Mouse (Mus musculus) granulocyte monocyte progenitor cell, adult 5-6 weeks (primary cell): ENCODE measurements around the gene Slc43a1. TPM values are rescaled to one million over a fixed set of nuclear protein-coding genes. Genes with fewer than 3 reads are reported as not detected.

Source experiments
- ATAC-seq: replicated peaks from 2 replicates; pipeline ENCODE4 v1.8.0; 2016; ENCODE audit warnings: mild to moderate bottlenecking, moderate TSS enrichment, inconsistent platforms; ENCODE audit not compliant: poor library complexity, severe bottlenecking
- total RNA-seq, 2 experiments: library from RNA; stranded (forward) in 1 of 2; stranded (reverse) in 1 of 2; fragments of 200-712, 200-1000 nt in 1 of 2; fragments of >200 nt in 1 of 2; fragmentation: Nextera tagmentation in 1 of 2; gene quantifications; 2 replicates each; pipeline ENCODE4 v1.2.3; 2014 to 2017

Gene Slc43a1
- total RNA-seq, 2 experiments from 2014 or later = 11.8 to 14.6 TPM

DNA sequence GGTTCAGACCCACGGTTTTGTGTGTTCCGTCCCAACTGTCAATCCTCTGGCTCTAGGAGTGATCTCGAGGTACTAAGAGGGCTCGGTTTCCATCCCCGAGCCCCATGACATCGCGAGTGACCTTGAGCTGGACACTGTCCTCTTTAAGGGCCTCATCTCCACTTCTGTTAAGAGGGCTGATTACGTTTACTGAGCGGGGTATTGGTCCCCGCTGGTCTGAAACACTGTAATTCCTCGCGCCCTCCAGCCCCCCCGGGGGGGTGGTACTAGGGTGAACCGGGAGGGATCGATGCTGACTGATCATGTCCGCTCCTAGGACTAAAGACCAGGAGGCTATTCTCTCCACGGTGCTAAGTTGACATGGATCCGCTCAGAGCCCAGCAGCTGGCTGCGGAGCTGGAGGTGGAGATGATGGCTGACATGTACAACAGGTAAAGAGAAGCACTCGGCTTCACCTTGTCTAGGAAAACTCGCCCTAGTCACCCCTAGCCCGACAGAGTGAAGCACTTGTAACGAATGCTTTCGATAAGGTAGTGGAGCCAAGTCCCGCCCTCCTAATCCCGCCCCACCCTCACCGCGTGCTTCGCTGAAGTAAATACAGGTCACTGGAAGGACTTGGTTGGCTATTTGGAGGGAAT is 11.2 kb upstream of the Slc43a1 start:
- peak; percentile 21; the same call in 1 of the 2 replicates for ATAC-seq

DNA sequence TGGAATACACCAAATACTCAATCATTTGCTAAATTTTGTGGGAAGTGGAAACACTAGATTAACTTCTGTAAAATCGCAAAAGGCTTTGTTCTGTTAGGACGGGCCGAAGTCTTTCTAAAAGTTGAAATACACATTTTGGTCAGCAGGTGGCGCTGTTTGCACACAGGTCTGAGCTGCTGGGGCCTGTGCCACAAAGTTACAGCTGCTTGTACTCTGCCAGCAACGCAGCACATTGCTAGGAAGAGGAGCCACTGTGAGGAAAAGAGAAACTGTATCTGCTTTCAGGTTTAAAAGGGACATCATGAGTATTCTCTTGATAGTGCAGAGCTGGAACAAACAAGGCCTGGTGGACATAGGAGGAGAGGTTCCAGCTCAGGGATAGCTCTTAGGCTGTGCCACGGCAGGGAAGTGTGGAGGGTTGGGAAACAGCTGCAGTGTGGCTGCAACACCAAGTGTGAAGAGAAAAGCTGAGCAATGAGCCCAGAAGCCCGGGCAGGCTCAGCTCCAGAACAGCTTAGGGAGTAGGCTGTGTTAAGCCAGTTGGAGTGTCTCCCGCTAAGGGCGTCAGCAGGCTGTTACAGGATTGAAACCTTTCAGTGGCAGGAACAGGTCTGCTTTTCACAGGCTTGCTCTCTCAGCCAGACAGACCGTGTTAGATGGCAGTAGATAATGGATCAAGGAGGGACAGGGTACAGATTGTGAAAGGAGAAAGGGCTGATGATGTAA is 6.8 kb upstream of the Slc43a1 start:
- ATAC-seq = peak; percentile 73

DNA sequence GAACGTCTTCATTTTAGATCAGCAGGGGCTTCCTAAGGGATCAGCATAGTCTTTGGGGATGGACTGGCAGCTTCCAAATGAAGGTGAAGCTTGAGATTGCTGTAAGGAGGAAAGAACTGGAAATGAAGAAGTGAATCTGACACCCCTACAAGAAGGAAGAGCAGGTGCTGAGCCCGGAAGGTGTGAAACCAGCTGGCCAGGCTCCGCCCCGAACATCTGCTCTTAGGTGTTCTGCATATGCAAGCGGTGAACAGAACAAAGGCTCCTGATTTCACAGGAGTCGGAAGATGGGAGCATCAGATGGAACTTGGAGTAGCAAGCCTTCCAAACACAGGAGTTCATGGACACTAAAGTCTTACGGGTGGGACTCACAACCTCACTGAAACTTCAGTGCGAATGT is 1.5 kb upstream of the Slc43a1 start:
- no peak for ATAC-seq

DNA sequence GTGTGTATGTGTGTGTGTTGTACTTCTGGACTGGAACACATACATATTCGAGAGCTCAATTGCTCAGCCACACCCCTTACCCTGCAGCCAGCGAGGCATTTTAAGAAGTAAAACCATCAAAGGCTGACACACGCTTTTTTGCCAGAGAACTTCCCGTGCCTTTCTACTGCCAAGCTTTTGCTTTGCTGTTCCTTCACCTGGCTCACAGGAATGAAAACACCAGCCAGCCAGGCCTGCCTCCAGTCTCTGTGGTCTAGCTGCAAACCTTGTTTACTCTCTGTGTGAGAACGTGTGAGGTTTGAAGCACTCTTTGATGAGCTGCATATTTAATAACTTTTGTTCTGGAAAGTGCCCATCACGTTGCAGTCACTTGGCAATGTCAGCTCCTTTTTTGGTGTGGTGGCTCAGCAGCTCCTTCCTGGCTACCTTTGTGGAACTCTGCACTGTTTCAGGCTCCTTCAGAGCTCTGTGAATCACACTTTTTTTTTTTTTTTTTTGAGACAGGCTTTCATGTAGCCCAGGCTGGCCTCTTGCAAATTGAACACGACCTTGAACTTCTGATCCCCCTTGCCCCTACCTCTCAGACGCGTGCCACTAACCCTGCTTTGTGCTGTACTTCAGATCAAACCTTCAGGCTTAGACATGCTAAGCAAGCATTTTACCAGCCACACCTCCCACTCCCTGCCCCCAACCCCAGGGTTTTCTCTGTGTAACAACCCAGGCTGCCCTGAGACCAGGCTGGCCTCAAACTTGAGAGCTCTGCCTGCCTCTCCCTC is 645 bp upstream of the Slc43a1 start:
- no peak for ATAC-seq

DNA sequence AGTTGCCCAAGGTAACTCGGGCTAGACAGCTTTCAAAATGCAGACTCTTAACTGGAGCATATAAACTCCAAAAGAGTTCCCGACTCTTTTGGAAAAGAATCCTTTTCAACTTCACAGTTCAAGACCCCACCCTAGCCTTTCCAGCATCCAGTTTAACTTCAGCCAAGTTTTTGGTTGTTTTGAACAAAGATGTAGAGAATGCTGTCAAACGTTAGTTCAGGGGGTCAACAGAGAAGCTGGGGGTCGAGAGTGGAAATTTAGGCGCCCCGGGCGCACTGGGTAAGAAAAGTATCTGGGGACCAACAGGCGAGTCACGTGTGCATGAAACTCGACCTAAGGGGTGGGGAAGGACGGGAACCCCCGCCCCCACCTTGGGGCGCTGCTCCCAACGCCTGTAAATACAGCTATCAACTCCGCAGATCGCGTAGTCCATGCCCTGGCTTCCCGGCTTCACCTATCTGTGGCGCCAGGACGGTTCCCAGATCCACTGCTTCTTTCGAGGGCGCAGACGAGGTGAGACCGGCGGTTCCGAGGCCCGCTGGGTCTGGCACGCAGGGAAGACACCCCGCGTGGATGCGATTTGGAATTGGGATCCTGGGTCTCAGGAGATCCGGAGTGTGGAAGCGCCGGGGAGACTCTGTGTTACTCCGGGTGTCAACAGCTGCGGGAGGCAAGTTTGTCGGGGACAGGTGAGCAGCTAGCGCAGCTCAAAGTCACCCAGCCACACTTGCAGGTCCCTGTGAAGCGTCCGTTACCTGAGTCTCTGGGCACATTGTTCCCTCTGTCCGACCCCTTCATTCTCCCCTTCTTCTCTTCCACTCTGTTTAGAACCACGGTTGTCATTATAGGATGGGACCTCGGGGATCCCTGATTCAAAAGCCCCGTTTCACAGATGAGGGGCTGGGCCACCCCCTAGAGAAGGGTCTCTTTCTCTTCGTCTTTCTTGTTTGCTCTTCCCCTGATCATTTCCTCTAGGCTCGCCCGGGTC is 637 bp downstream of the Slc43a1 start:
- ATAC-seq = no peak

DNA sequence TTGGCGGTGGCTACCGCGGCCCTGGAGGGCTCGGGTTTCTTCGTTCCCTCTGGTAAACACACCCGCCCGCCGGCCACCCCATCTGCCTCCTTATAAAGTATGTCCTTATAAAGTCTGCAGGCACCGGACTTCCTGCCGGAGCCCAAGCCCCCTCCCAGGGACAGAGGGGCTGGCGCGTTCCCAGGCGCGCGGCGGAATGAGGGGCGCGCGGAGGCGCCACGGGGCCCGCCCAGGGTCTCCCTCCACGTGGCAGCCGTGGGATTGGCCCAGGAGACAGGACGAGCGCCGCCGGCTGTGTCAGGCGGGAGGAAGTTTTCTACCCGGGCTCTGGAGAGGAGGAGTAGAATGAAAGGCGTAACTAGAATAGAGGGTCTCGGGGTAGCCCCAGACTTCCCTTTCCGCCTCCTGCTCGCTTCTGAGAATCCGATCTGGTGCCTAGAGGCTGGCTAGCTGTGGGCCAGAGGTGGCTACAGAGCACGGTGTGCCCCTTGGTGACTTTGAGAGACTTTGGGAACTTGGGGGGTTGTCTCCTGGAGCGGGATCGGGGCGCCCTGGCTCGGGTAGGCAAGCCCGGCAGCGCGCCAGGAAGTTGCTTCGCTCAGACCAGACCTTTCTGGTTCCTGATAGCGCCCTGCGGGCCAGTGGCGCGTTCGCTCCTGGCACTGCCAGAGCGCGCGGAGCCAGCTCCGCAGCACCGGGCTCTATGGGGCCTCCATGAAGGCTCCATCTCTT is 1.5 kb downstream of the Slc43a1 start:
- ATAC-seq = peak; percentile 83

DNA sequence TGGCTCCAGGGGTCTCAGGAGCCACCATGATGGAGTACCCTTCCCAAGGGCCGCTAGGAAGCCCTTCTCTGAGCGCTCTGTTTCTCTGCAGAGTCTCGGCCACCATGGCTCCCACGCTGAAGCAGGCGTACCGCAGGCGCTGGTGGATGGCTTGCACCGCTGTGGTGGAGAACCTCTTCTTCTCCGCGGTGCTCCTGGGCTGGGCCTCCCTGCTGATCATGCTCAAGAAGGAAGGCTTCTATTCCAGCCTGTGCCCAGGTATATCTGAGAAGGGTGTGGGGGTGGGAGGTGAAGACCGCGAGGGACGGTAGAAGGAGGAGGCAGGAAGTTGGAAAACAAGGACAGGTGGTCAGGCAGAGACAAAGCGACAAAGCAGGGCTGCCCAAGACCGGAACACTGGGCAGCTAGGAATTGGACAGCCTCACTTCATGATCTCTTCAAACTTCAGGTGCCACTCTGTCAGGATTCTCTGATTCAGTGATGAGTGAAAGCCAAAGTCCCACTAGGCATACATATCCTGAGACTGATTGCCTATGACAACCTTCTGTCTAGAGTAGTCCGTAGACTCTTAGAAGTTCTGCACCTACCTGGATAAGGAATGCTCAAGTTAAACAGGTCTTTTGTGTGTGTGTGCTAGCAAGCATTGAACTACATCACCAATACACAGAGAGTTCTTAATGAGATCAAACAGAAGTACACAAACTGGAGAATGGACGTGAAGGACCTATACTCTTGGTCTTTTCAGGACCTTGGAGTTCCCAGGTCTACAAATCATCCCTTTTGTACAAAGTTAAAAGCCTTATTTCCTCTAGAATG is 2.3 kb downstream of the Slc43a1 start:
- peak; percentile 26 for ATAC-seq

DNA sequence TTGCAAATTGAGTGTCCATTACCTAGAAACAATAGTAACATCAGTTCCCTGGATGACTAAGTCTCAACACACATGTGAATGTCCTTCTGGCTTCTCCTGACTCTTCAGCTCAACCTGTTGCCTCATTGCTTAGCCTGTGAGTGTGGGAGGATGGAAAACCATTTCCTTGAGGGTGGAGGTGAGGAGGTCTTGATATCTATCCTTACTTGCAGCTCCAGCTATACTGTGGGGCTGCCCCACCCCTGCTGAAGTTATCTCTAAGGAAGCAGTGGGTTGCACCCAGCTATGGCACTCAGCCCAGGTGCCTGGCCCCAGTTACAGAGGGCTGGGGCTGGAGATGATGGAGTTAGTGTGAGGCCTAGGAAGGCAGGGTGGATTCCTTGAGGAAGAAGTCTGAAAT is 3.3 kb downstream of the Slc43a1 start:
- no peak for ATAC-seq

DNA sequence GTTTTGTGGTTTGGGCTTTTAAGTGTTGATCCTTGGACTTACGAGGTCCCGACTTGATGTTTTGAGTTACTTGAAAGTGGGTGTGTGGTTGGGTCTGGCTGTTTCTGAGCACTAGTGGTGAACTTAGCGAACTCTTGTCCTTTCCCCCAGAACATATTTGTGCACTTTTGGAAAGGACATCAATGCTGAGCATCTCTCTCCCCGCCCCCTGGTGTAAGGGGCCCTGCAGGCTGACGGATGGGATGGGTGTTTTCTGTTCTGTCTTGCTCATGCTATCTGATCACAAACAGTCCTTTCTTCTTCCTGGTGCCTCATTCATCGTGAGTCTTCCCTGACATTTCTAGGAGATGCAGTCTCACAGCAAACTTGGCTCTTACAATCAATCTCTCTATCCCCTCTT is 5.0 kb downstream of the Slc43a1 start:
- ATAC-seq = no peak

DNA sequence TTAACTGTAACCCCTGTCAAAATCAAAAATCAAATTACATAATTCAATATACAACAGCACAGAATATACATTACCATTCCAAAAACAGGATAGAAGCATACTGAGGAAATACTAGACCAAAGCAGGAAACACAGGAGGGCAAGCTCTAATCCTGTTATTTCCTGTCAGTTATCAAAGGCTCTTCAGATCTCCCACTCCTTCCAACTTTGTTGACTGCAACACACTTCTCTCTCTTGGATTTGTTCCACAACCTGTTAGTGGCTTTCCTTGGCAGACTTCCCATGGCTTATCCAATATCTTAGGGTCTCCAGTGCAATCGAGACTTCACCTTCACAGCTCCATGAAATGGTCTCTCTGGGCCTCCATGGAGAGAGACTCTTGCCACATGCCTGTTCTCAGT is 6.6 kb downstream of the Slc43a1 start:
- no peak for ATAC-seq

DNA sequence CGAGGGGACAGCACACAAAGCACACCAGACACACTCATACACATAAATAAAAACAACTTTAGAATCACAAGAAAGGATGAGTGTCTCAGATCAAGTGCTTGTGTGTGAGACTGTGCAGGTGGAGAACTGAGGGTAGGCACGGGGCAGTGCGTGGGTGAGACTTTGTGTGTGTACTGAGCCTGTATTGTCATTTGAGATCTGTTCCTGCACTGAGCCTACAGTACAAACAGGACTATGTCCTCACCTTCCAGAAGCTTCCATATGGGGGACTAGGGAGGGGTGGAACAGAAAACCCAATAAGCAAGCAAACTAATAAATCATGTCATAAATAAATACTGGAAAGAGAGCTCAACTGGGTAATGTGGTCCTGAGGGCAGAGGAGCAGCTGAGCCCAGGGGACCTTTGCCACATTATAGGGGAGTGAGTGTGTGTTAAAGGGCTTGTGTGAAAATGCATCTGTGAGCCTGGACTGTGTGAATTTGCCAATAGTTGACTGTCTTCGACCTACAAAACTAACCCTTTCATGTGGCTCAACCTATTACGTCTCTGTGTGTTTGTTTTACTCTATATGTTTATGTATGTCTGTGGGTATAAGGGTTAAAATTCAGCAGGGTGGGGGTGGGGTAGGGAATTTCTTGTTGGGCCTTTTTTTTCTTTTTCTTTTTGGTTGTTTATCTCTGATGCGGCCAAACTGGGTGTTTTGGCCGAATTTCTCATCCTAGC is 11.9 kb downstream of the Slc43a1 start:
- no peak for ATAC-seq

DNA sequence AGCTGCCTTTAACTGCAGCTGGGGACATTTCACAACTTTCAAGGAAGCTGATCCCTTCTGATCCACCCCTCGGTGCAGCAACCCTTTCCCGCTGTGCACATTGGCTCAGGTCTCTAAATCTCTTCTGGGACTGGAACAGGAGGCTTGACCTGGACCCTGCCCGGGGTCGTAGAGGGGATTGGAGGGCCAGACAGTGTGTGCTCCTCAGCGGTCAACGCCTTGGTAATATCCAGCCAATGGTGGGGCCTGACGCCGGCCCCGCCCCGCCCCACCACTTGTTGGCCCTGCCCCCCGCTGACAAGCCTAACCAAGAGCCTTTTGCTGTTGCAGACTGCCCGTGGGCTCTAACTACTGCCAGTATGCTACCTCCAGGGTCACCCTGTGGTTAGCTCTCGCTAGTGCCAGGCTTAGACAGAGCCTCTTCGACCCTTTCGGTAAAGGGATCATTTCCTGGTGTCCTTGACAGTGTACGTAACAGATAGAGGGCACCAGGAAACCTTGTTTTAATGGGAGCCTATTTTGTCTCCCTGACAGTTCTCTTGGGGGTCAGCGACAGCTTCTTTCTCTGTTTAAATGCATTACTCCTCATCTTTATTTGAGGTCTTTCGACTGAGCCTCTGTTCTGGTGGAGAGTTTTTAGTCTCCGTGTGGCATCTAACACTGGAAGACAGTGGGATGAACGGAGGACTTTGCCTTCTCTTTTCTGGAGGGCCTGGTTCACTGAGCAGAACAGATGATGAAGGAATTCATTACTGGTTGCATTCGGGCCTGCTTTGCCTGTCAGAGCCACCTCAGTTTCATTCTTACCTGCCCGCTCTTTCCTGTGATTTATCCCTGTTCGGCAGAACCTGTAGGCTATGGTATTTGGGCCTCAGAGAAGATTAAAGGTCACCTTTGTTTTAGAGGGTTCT is 12.7 kb downstream of the Slc43a1 start:
- no peak for ATAC-seq

DNA sequence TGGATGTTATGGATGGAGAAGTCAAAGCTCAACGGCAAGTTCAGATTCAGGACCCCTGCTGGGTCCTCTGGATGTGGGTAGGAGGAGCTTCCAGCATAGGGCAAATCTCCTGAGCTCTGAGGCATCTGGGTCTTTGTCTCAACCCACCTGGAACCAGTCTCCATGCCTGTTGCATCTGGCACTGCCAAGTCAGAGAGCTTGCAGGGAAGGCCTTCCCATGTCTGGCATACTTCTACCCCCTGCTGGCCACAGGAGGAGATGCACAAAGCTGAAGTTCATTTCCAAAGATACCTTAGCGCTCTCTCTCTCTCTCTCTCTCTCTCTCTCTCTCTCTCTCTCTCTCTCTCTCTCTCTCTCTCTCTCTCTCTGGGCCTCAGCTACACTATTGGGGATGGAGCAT is 17.1 kb downstream of the Slc43a1 start:
- ATAC-seq = peak; percentile 83

DNA sequence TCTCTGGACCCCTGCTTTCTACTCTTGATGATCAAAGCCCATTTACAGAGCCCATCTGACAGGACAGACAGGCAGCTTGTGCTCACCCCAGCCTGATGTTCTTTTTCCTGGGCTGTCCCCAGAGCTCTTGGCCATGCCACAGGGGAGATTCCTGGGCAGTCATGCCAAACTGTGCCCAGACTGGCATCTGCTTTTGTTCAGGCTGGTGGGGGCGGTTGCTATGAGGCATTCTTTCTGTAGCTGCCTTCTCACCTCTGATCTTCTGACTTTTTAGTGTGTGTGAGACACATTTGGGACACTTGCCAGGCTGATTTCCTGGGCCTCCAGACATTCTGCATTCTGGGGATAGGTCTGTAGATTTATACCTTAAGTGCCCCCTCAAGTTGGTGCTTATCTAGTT is 19.9 kb downstream of the Slc43a1 start:
- ATAC-seq = no peak

DNA sequence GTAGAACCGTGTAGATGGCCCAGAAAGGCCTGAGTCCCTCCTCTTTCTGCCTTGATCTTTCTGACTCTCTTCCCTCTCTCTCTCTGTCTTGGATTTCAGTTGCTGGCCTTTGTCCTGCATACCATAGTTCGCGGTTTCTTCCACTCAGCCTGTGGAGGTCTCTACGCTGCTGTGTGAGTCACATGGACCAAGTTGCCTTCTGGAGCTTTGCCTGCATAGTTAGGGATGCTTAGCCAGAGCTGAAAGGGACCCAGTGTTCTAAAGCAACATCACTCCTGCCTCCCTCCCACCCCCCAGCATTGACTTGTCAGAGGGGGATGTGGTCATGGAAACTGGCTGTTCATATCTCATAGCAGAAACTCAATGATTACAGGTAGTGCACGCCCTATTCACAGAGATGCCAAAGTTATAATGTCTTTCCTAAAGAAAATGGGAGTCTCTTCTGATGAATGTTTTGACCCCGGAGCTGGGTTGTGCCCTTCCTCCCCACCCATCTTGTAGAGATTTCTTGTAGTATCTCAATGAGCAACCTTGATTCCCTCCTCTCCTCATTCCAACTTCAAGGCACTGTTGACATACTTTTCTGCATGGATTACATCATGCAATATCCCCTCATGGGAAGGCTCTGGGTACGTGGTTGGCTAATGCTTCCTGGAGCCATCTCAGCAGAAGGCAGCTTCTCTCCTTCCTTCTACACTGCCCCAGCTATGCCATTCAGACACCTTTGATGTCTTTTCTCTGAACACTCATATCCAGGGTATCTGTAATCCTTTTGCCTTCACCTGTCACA is 21.5 kb downstream of the Slc43a1 start:
- ATAC-seq = no peak

DNA sequence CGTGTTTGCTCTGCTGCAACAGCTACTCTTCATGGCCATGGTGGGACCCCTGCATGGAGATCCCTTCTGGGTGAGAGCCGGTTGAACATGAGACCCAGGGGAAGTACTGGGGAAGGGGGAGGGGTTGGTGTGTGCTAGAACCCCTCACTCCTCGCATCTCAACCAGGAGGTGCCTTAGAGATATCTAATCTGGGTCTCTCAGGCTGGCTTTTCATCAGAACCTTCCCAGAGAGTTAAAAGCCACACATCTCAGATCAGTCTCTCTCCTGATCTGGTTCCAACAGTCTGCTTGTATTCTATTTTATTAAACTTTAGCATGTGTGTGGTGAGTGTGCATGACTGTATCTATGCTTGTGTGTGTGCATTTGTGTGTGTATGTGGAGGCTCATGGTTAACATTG is 22.8 kb downstream of the Slc43a1 start:
- ATAC-seq = no peak
